In genomic region chr4:98094112-98094805, GRCm38 (mm10) we compare ENCODE assay signal across 12 mouse cellular contexts.
DNase-seq lines count a peak whose midpoint lies in the region; ATAC-seq and TF ChIP-seq lines count a peak whose summit lies in the region.
"Had no signal": no experiment of that assay in that cellular context is flagged by ENCODE, and none has a peak within 500 bp of the region (broad histone marks: within the 10 kb centered on the region; RNA-seq: fewer than 3 reads in every experiment).

No protein-coding gene starts in this region.

- no peaks in the 10 kb centered on the region for H3K27me3 ChIP-seq in intestine, embryonic 14.5 days (replicated peaks; ENCODE audit: control insufficient read depth, insufficient read depth, low read length)
- no peaks in the 10 kb centered on the region for H3K27me3 ChIP-seq in intestine, embryonic 16.5 days (replicated peaks; ENCODE audit: control insufficient read depth, insufficient read depth, low read length)
- H3K27me3 ChIP-seq in forebrain, embryonic 15.5 days: no peaks in the 10 kb centered on the region
- H3K27me3 ChIP-seq in liver, embryonic 12.5 days (replicated peaks): no peaks in the 10 kb centered on the region; the same call in 1 of the 2 replicates
- H3K27me3 ChIP-seq in neural tube, embryonic 14.5 days (ENCODE audit: control insufficient read depth, insufficient read depth, low read length): no peaks in the 10 kb centered on the region
- H3K27me3 ChIP-seq: heart, embryonic 15.5 days; limb, embryonic 12.5 days had no signal

- no peak for DNase-seq in intestine, embryonic 14.5 days (ENCODE audit: low spot score)
- no peak for DNase-seq in right cerebral cortex, adult 2 months (ENCODE audit: low spot score in 2 of 2)
- no peak for DNase-seq in lung, adult 2 months
- DNase-seq: cerebellum, adult 18-20 months; kidney, postnatal 14 days; right cerebral cortex, postnatal 25 days had no signal

- H3K4me1 ChIP-seq in intestine, embryonic 14.5 days (replicated peaks; ENCODE audit: control insufficient read depth, insufficient read depth, low read length): peaks cover 16% of the 10 kb centered on the region
- peaks cover 6% of the 10 kb centered on the region; the same call in 1 of the 2 replicates for H3K4me1 ChIP-seq in intestine, embryonic 16.5 days (ENCODE audit: control insufficient read depth, insufficient read depth, low read length)
- H3K4me1 ChIP-seq in forebrain, embryonic 15.5 days: peaks cover 12% of the 10 kb centered on the region
- peaks cover 20% of the 10 kb centered on the region for H3K4me1 ChIP-seq in liver, embryonic 12.5 days
- H3K4me1 ChIP-seq in neural tube, embryonic 14.5 days (ENCODE audit: control insufficient read depth, insufficient read depth, low read length): no peaks in the 10 kb centered on the region
- peaks cover 31% of the 10 kb centered on the region for H3K4me1 ChIP-seq in lung, adult 2 months (ENCODE audit: control insufficient read depth, insufficient read depth, low read length)

- ATAC-seq in intestine, embryonic 14.5 days (replicated peaks; ENCODE audit: low FRiP score, low TSS enrichment, low read depth): no peak
- ATAC-seq in intestine, embryonic 16.5 days: no peak
- 0 out of 2 replicates have a peak, but pooled peaks have one; percentile 23 for ATAC-seq in forebrain, embryonic 15.5 days (replicated peaks)
- no peak for ATAC-seq in liver, embryonic 12.5 days
- ATAC-seq in neural tube, embryonic 14.5 days (ENCODE audit: low read depth): peak; percentile 71

- WGBS in intestine, embryonic 14.5 days: 29% methylated on average over 19 of the region's 19 CpGs
- 33% methylated on average over 19 of the region's 19 CpGs for WGBS in intestine, embryonic 16.5 days
- WGBS in forebrain, embryonic 15.5 days: 22% methylated on average over 19 of the region's 19 CpGs
- WGBS in liver, embryonic 12.5 days (ENCODE audit: insufficient replicate concordance): 17% methylated on average over 19 of the region's 19 CpGs
- WGBS in neural tube, embryonic 14.5 days: 20% methylated on average over 19 of the region's 19 CpGs
- WGBS in lung, adult 2 months: 54% methylated on average over 19 of the region's 19 CpGs

- H3K27ac ChIP-seq in intestine, embryonic 14.5 days (ENCODE audit: low read depth): no peak overlapping the region
- no peak overlapping the region for H3K27ac ChIP-seq in intestine, embryonic 16.5 days (ENCODE audit: low read length)
- H3K27ac ChIP-seq in forebrain, embryonic 15.5 days (replicated peaks): no peak overlapping the region
- H3K27ac ChIP-seq in liver, embryonic 12.5 days: no peak overlapping the region
- no peak overlapping the region; the same call in 1 of the 2 replicates for H3K27ac ChIP-seq in neural tube, embryonic 14.5 days (ENCODE audit: low read depth, low read length)
- H3K27ac ChIP-seq: heart, embryonic 15.5 days had no signal

- 0 out of 2 replicates have a peak overlapping the region, but pooled peaks have one; percentile 29 for H3K4me2 ChIP-seq in intestine, embryonic 14.5 days (ENCODE audit: low read length)
- no peak overlapping the region for H3K4me2 ChIP-seq in intestine, embryonic 16.5 days (ENCODE audit: low read depth, low read length)
- peak overlapping the region; percentile 14; the same call in 1 of the 2 replicates for H3K4me2 ChIP-seq in forebrain, embryonic 15.5 days (replicated peaks)
- peak overlapping the region; percentile 40 for H3K4me2 ChIP-seq in liver, embryonic 12.5 days
- peak overlapping the region; percentile 1 for H3K4me2 ChIP-seq in neural tube, embryonic 14.5 days (ENCODE audit: low read depth, low read length)
- H3K4me2 ChIP-seq: heart, embryonic 15.5 days; limb, embryonic 12.5 days had no signal

- no peak for TF ChIP-seq POLR2A in lung, adult 2 months (IDR thresholded peaks at IDR 0.05; ENCODE audit: borderline replicate concordance, extremely low read depth, low read depth, low read length)

- no peak overlapping the region for H3K4me3 ChIP-seq in intestine, embryonic 14.5 days (ENCODE audit: low read depth, low read length)
- no peak overlapping the region for H3K4me3 ChIP-seq in intestine, embryonic 16.5 days (ENCODE audit: low read length)
- no peak overlapping the region for H3K4me3 ChIP-seq in forebrain, embryonic 15.5 days
- H3K4me3 ChIP-seq in liver, embryonic 12.5 days: no peak overlapping the region
- H3K4me3 ChIP-seq in neural tube, embryonic 14.5 days (ENCODE audit: low read depth, low read length): no peak overlapping the region
- no peak overlapping the region for H3K4me3 ChIP-seq in lung, adult 2 months (replicated peaks; ENCODE audit: extremely low read depth, low read depth, low read length)
- H3K4me3 ChIP-seq: heart, embryonic 15.5 days; limb, embryonic 12.5 days had no signal

- H3K9ac ChIP-seq in intestine, embryonic 14.5 days (ENCODE audit: low read length): no peak overlapping the region
- no peak overlapping the region for H3K9ac ChIP-seq in intestine, embryonic 16.5 days (ENCODE audit: low read depth, low read length)
- H3K9ac ChIP-seq in forebrain, embryonic 15.5 days (replicated peaks): no peak overlapping the region
- H3K9ac ChIP-seq in liver, embryonic 12.5 days: no peak overlapping the region
- H3K9ac ChIP-seq in neural tube, embryonic 14.5 days (replicated peaks; ENCODE audit: low read depth, low read length): no peak overlapping the region
- H3K9ac ChIP-seq: heart, embryonic 15.5 days; limb, embryonic 12.5 days had no signal

- TF ChIP-seq CTCF in lung, adult 2 months (IDR thresholded peaks at IDR 0.05; ENCODE audit: insufficient read depth, low read length): no peak

- H3K36me3 ChIP-seq in intestine, embryonic 14.5 days (ENCODE audit: control insufficient read depth, insufficient read depth, low read length): peaks cover 7% of the 10 kb centered on the region; the same call in 1 of the 2 replicates
- H3K36me3 ChIP-seq in intestine, embryonic 16.5 days (ENCODE audit: control insufficient read depth, insufficient read depth, low read length): no peaks in the 10 kb centered on the region
- H3K36me3 ChIP-seq in forebrain, embryonic 15.5 days: no peaks in the 10 kb centered on the region
- H3K36me3 ChIP-seq in liver, embryonic 12.5 days: no peaks in the 10 kb centered on the region
- H3K36me3 ChIP-seq in neural tube, embryonic 14.5 days (ENCODE audit: control insufficient read depth, insufficient read depth, low read length): no peaks in the 10 kb centered on the region
- H3K36me3 ChIP-seq: heart, embryonic 15.5 days had no signal

- no peaks in the 10 kb centered on the region for H3K9me3 ChIP-seq in intestine, embryonic 14.5 days (ENCODE audit: control insufficient read depth, low read length)
- H3K9me3 ChIP-seq in intestine, embryonic 16.5 days (ENCODE audit: control insufficient read depth, low read length): no peaks in the 10 kb centered on the region
- no peaks in the 10 kb centered on the region for H3K9me3 ChIP-seq in forebrain, embryonic 15.5 days
- H3K9me3 ChIP-seq in liver, embryonic 12.5 days (replicated peaks): no peaks in the 10 kb centered on the region
- H3K9me3 ChIP-seq in neural tube, embryonic 14.5 days (ENCODE audit: control insufficient read depth, low read length): no peaks in the 10 kb centered on the region
- H3K9me3 ChIP-seq: heart, embryonic 15.5 days; limb, embryonic 12.5 days had no signal

Comparison
In these comparisons a context has a peak if more than half of its experiments do, and no peak if none do; other contexts are left out.
1. ATAC-seq: peak in forebrain, embryonic 15.5 days (single experiment) and neural tube, embryonic 14.5 days (single experiment); none in intestine, embryonic 14.5 days (single experiment), intestine, embryonic 16.5 days (single experiment) and liver, embryonic 12.5 days (single experiment).